Mouse (Mus musculus): ENCODE data around the gene Itga6. TPM values are rescaled to one million over a fixed set of nuclear protein-coding genes. Genes with fewer than 3 reads are reported as not detected.
"Not testable (repeated sequence)": the region's sequence is repeated elsewhere in the genome, so short reads cannot be mapped to it uniquely, and the experiment has no call there.

Itga6 gene
- polyA plus RNA-seq, 1 experiment from 2014 or later, result 59.5 TPM

GRCm38 (mm10) chr2:71711640-71712039 is 33.8 kb upstream of the Itga6 start:
- Histone ChIP-seq H3K4me2 (ENCODE audit: low read depth, low read length, severe bottlenecking) (no peak overlapping the region), H3K27me3 (ENCODE audit: control insufficient read depth, insufficient read depth, low read length) (no peaks in the 10 kb centered on the region), H3K4me1 (replicated peaks; ENCODE audit: control insufficient read depth, insufficient read depth, low read length) (no peaks in the 10 kb centered on the region), H3K27ac (ENCODE audit: low read depth, low read length) (no peak overlapping the region), H3K36me3 (ENCODE audit: control insufficient read depth, insufficient read depth, low read length) (no peaks in the 10 kb centered on the region), H3K4me3 (ENCODE audit: low read depth, low read length) (no peak overlapping the region), H3K9ac (ENCODE audit: low read length) (no peak overlapping the region), H3K9me3 (ENCODE audit: control insufficient read depth, low read length) (no peaks in the 10 kb centered on the region)
- no peak for DNase-seq (ENCODE audit: low spot score)
- 82% methylated on average over 2 of the region's 2 CpGs for WGBS
- ATAC-seq (replicated peaks; ENCODE audit: low FRiP score), result no peak

- no peak for DNase-seq (ENCODE audit: low spot score)
- 91% methylated on average over 5 of the region's 5 CpGs for WGBS
- H3K27ac ChIP-seq (ENCODE audit: low read depth, low read length), result no peak overlapping the region
- H3K4me3 ChIP-seq (ENCODE audit: low read depth, low read length), result no peak overlapping the region
- no peaks in the 10 kb centered on the region for H3K27me3 ChIP-seq (ENCODE audit: control insufficient read depth, insufficient read depth, low read length)
- no peaks in the 10 kb centered on the region for H3K36me3 ChIP-seq (ENCODE audit: control insufficient read depth, insufficient read depth, low read length)
- H3K4me2 ChIP-seq (ENCODE audit: low read depth, low read length, severe bottlenecking), result no peak overlapping the region
- H3K9ac ChIP-seq (ENCODE audit: low read length), result no peak overlapping the region
- no peaks in the 10 kb centered on the region for H3K9me3 ChIP-seq (ENCODE audit: control insufficient read depth, low read length)
- no peak for ATAC-seq (replicated peaks; ENCODE audit: low FRiP score)
- H3K4me1 ChIP-seq (replicated peaks; ENCODE audit: control insufficient read depth, insufficient read depth, low read length), result peaks cover 1% of the 10 kb centered on the region; the same call in 1 of the 2 replicates
Measured at GRCm38 (mm10) chr2:71714416-71714815, 31.0 kb upstream of the Itga6 start.

- no peak for DNase-seq (ENCODE audit: low spot score)
- 46% methylated on average over 9 of the region's 9 CpGs for WGBS
- Histone ChIP-seq H3K27me3 (ENCODE audit: control insufficient read depth, insufficient read depth, low read length) (no peaks in the 10 kb centered on the region), H3K4me2 (ENCODE audit: low read depth, low read length, severe bottlenecking) (no peak overlapping the region), H3K9me3 (ENCODE audit: control insufficient read depth, low read length) (no peaks in the 10 kb centered on the region), H3K4me3 (ENCODE audit: low read depth, low read length) (no peak overlapping the region), H3K27ac (ENCODE audit: low read depth, low read length) (no peak overlapping the region), H3K36me3 (ENCODE audit: control insufficient read depth, insufficient read depth, low read length) (no peaks in the 10 kb centered on the region), H3K4me1 (replicated peaks; ENCODE audit: control insufficient read depth, insufficient read depth, low read length) (peaks cover 2% of the 10 kb centered on the region; the same call in 1 of the 2 replicates), H3K9ac (ENCODE audit: low read length) (no peak overlapping the region)
- ATAC-seq (replicated peaks; ENCODE audit: low FRiP score), result no peak
Measured at GRCm38 (mm10) chr2:71719005-71719386, 26.4 kb upstream of the Itga6 start.

GRCm38 (mm10) chr2:71719387-71720034 is 25.9 kb upstream of the Itga6 start:
- H3K4me3 ChIP-seq (ENCODE audit: low read depth, low read length), result no peak overlapping the region
- DNase-seq (ENCODE audit: low spot score) (no peak), ATAC-seq (replicated peaks; ENCODE audit: low FRiP score) (no peak)
- no peak overlapping the region; the same call in 1 of the 2 replicates for H3K9ac ChIP-seq (ENCODE audit: low read length)
- H3K27ac ChIP-seq (ENCODE audit: low read depth, low read length), result no peak overlapping the region
- no peaks in the 10 kb centered on the region for H3K9me3 ChIP-seq (ENCODE audit: control insufficient read depth, low read length)
- H3K4me2 ChIP-seq (ENCODE audit: low read depth, low read length, severe bottlenecking), result no peak overlapping the region
- H3K4me1 ChIP-seq (replicated peaks; ENCODE audit: control insufficient read depth, insufficient read depth, low read length), result peaks cover 2% of the 10 kb centered on the region; the same call in 1 of the 2 replicates
- WGBS, result 62% methylated on average over 5 of the region's 5 CpGs
- no peaks in the 10 kb centered on the region for H3K36me3 ChIP-seq (ENCODE audit: control insufficient read depth, insufficient read depth, low read length)
- no peaks in the 10 kb centered on the region for H3K27me3 ChIP-seq (ENCODE audit: control insufficient read depth, insufficient read depth, low read length)

GRCm38 (mm10) chr2:71720556-71720955 is 24.9 kb upstream of the Itga6 start:
- H3K4me2 ChIP-seq (ENCODE audit: low read depth, low read length, severe bottlenecking); ATAC-seq (replicated peaks; ENCODE audit: low FRiP score); H3K9ac ChIP-seq (ENCODE audit: low read length); H3K4me3 ChIP-seq (ENCODE audit: low read depth, low read length); H3K4me1 ChIP-seq (replicated peaks; ENCODE audit: control insufficient read depth, insufficient read depth, low read length); DNase-seq (ENCODE audit: low spot score); H3K27me3 ChIP-seq (ENCODE audit: control insufficient read depth, insufficient read depth, low read length); H3K9me3 ChIP-seq (ENCODE audit: control insufficient read depth, low read length); H3K27ac ChIP-seq (ENCODE audit: low read depth, low read length); H3K36me3 ChIP-seq (ENCODE audit: control insufficient read depth, insufficient read depth, low read length): not testable (repeated sequence)
- WGBS, result 70% methylated on average over 2 of the region's 2 CpGs

GRCm38 (mm10) chr2:71722913-71723312 is 22.5 kb upstream of the Itga6 start:
- no peaks in the 10 kb centered on the region for H3K27me3 ChIP-seq (ENCODE audit: control insufficient read depth, insufficient read depth, low read length)
- H3K9ac ChIP-seq (ENCODE audit: low read length), result no peak overlapping the region
- peaks cover 2% of the 10 kb centered on the region; the same call in 1 of the 2 replicates for H3K4me1 ChIP-seq (replicated peaks; ENCODE audit: control insufficient read depth, insufficient read depth, low read length)
- H3K9me3 ChIP-seq (ENCODE audit: control insufficient read depth, low read length), result no peaks in the 10 kb centered on the region
- no peak overlapping the region for H3K4me2 ChIP-seq (ENCODE audit: low read depth, low read length, severe bottlenecking)
- no peak overlapping the region for H3K4me3 ChIP-seq (ENCODE audit: low read depth, low read length)
- H3K27ac ChIP-seq (ENCODE audit: low read depth, low read length), result no peak overlapping the region
- WGBS, result 90% methylated on average over 5 of the region's 5 CpGs
- ATAC-seq (replicated peaks; ENCODE audit: low FRiP score) (no peak), DNase-seq (ENCODE audit: low spot score) (no peak)
- no peaks in the 10 kb centered on the region for H3K36me3 ChIP-seq (ENCODE audit: control insufficient read depth, insufficient read depth, low read length)

- Histone ChIP-seq H3K9ac (ENCODE audit: low read length) (no peak overlapping the region), H3K27me3 (ENCODE audit: control insufficient read depth, insufficient read depth, low read length) (no peaks in the 10 kb centered on the region), H3K27ac (ENCODE audit: low read depth, low read length) (no peak overlapping the region), H3K36me3 (ENCODE audit: control insufficient read depth, insufficient read depth, low read length) (no peaks in the 10 kb centered on the region), H3K4me2 (ENCODE audit: low read depth, low read length, severe bottlenecking) (no peak overlapping the region), H3K4me3 (ENCODE audit: low read depth, low read length) (no peak overlapping the region), H3K4me1 (replicated peaks; ENCODE audit: control insufficient read depth, insufficient read depth, low read length) (peaks cover 2% of the 10 kb centered on the region; the same call in 1 of the 2 replicates), H3K9me3 (ENCODE audit: control insufficient read depth, low read length) (no peaks in the 10 kb centered on the region)
- DNase-seq (ENCODE audit: low spot score), result no peak
- ATAC-seq (replicated peaks; ENCODE audit: low FRiP score), result no peak
- 86% methylated on average over 3 of the region's 3 CpGs for WGBS
Measured at GRCm38 (mm10) chr2:71723623-71724022, 21.8 kb upstream of the Itga6 start.

GRCm38 (mm10) chr2:71724028-71724427 is 21.4 kb upstream of the Itga6 start:
- DNase-seq (ENCODE audit: low spot score) (no peak), ATAC-seq (replicated peaks; ENCODE audit: low FRiP score) (no peak)
- 81% methylated on average over 6 of the region's 6 CpGs for WGBS

GRCm38 (mm10) chr2:71725446-71725845 is 20.0 kb upstream of the Itga6 start:
- Histone ChIP-seq H3K9me3 (ENCODE audit: control insufficient read depth, low read length) (no peaks in the 10 kb centered on the region), H3K36me3 (ENCODE audit: control insufficient read depth, insufficient read depth, low read length) (no peaks in the 10 kb centered on the region), H3K4me3 (ENCODE audit: low read depth, low read length) (no peak overlapping the region), H3K27me3 (ENCODE audit: control insufficient read depth, insufficient read depth, low read length) (no peaks in the 10 kb centered on the region), H3K27ac (ENCODE audit: low read depth, low read length) (no peak overlapping the region), H3K9ac (ENCODE audit: low read length) (no peak overlapping the region), H3K4me2 (ENCODE audit: low read depth, low read length, severe bottlenecking) (no peak overlapping the region), H3K4me1 (replicated peaks; ENCODE audit: control insufficient read depth, insufficient read depth, low read length) (no peaks in the 10 kb centered on the region)
- ATAC-seq (replicated peaks; ENCODE audit: low FRiP score), result no peak
- no peak for DNase-seq (ENCODE audit: low spot score)
- WGBS, result 87% methylated on average over 1 of the region's 1 CpGs

More at GRCm38 (mm10) chr2:71724028-71724427, 21.4 kb upstream of the Itga6 start:
- H3K36me3 ChIP-seq (ENCODE audit: control insufficient read depth, insufficient read depth, low read length), result no peaks in the 10 kb centered on the region
- H3K27me3 ChIP-seq (ENCODE audit: control insufficient read depth, insufficient read depth, low read length), result no peaks in the 10 kb centered on the region
- no peak overlapping the region for H3K27ac ChIP-seq (ENCODE audit: low read depth, low read length)
- peaks cover 2% of the 10 kb centered on the region; the same call in 1 of the 2 replicates for H3K4me1 ChIP-seq (replicated peaks; ENCODE audit: control insufficient read depth, insufficient read depth, low read length)
- no peak overlapping the region for H3K4me2 ChIP-seq (ENCODE audit: low read depth, low read length, severe bottlenecking)
- H3K4me3 ChIP-seq (ENCODE audit: low read depth, low read length), result no peak overlapping the region
- no peaks in the 10 kb centered on the region for H3K9me3 ChIP-seq (ENCODE audit: control insufficient read depth, low read length)
- H3K9ac ChIP-seq (ENCODE audit: low read length), result no peak overlapping the region
